Mouse (Mus musculus) liver, postnatal 0 days (tissue): Measurements from ENCODE around the gene Mknk1.

Experiments
- CTCF ChIP-seq: sonication (generic); IDR thresholded peaks from 2 replicates; pipeline ENCODE4 v1.5.1; 2016; ENCODE audit warnings: antibody characterized with exemption, low read depth
- EP300 ChIP-seq: IDR thresholded peaks from 2 replicates; pipeline ENCODE4 v1.6.1; 2016; ENCODE audit warnings: antibody characterized with exemption, low read depth, mild to moderate bottlenecking

DNA sequence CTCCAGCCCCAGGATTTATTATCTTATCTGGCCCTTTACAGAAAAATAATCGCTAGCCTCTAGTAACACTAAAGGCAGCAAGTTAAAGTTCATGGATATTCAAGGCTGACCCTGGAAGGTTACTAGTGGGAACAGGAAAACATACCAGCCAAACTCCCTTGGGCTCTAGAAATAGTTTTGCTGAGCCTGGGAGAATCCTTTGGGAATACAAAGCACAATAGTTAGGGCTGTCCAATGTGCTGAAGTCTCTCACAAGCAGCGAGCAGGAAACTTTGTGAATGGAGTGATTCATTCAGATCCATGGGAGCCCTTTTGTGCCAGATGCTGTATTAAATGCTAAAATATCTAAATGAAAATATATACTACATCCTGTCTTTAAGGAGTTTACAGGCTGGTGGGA is 7.7 kb downstream of the Mknk1 start:
- TF ChIP-seq CTCF, result no peak
- TF ChIP-seq EP300, result no peak
